Mouse (Mus musculus) lung, postnatal 0 days (tissue): ENCODE data around the gene Iqcg. TPM values are rescaled to one million over a fixed set of nuclear protein-coding genes. Genes with fewer than 3 reads are reported as not detected.

Source experiments
- ATAC-seq: fragments of 200-750 bp; cut with Nextera tagmentation; 2 replicates; pipeline ENCODE4 v1.8.0; 2017; ENCODE audit warnings: moderate library complexity
- DNase-seq: peaks from one replicate; pipeline ENCODE4 v3.0.0-alpha.2; 2016; ENCODE audit warnings: low spot score
- H3K27ac ChIP-seq: fragments of 300-500 bp; sonication (generic); 2 replicates; pipeline ENCODE4 v1.5.1; 2014; ENCODE audit warnings: antibody characterized with exemption, mild to moderate bottlenecking, low read length, mixed read lengths
- H3K27me3 ChIP-seq: fragments of 300-500 bp; sonication (generic); replicated peaks from 2 replicates; pipeline ENCODE4 v1.6.1; 2014; ENCODE audit warnings: low read length, mixed read lengths; ENCODE audit not compliant: insufficient read depth
- H3K36me3 ChIP-seq: fragments of 300-500 bp; sonication (generic); 2 replicates; pipeline ENCODE4 v1.6.1; 2014; ENCODE audit warnings: low read length, mixed read lengths; ENCODE audit not compliant: insufficient read depth
- H3K4me1 ChIP-seq: fragments of 300-500 bp; sonication (generic); 2 replicates; pipeline ENCODE4 v1.6.1; 2014; ENCODE audit warnings: antibody characterized with exemption, low read depth, low read length, mixed read lengths; ENCODE audit not compliant: insufficient read depth
- H3K4me2 ChIP-seq: fragments of 300-500 bp; sonication (generic); replicated peaks from 2 replicates; pipeline ENCODE4 v1.6.1; 2014; ENCODE audit warnings: low read depth, mild to moderate bottlenecking, low read length, moderate library complexity, mixed read lengths
- H3K4me3 ChIP-seq: fragments of 300-500 bp; sonication (generic); 2 replicates; pipeline ENCODE4 v1.5.1; 2014; ENCODE audit warnings: low read depth, low read length
- H3K9ac ChIP-seq: fragments of 300-500 bp; sonication (generic); replicated peaks from 2 replicates; pipeline ENCODE4 v1.6.1; 2014; ENCODE audit warnings: low read depth, mild to moderate bottlenecking
- H3K9me3 ChIP-seq: fragments of 300-500 bp; sonication (generic); 2 replicates; pipeline ENCODE4 v1.6.1; 2016; ENCODE audit warnings: low read length, mixed read lengths
- CTCF ChIP-seq: IDR thresholded peaks from 2 replicates; pipeline ENCODE4 v1.5.1; 2016; ENCODE audit warnings: antibody characterized with exemption, mild to moderate bottlenecking
- EP300 ChIP-seq: IDR thresholded peaks from 2 replicates; pipeline ENCODE4 v1.6.1; 2016; ENCODE audit warnings: antibody characterized with exemption, mild to moderate bottlenecking, control low read depth
- whole genome bisulfite sequencing: fragments of 180-500 bp; shearing (Covaris S2); extraction: QIAGEN DNeasy Blood & Tissue Kit; methylation state at CpG from one replicate; pipeline ENCODE4 v1.1.7; 2014; 5-methylcytosine and 5-hydroxymethylcytosine counted together
- microRNA counts: library from miRNA; unstranded; fragments of <30 nt; microRNA quantifications from one replicate; lab custom pipeline; 2015
- microRNA-seq: library from miRNA; unstranded; fragments of <30 nt; microRNA quantifications from one replicate; pipeline ENCODE4, GENCODE M21; 2016
- polyA plus RNA-seq: library from polyadenylated mRNA; unstranded; fragments of >200 nt; fragmentation: Nextera tagmentation; extraction: Ambion mirVana; gene quantifications from 2 replicates; pipeline ENCODE4 v1.2.1, GENCODE M21; 2015

Iqcg gene
- polyA plus RNA-seq, 1 experiment from 2014 or later, result 6.0 TPM

GRCm38 (mm10) chr16:32981405-32981804, 74.6 kb downstream of the Iqcg start:
- TF ChIP-seq CTCF (no peak), EP300 (no peak)
- ATAC-seq (no peak), DNase-seq (no peak)
- no peak overlapping the region for H3K4me3 ChIP-seq
- H3K36me3 ChIP-seq, result peaks cover 13% of the 10 kb centered on the region; the same call in 1 of the 2 replicates
- no peaks in the 10 kb centered on the region for H3K4me1 ChIP-seq
- no peak overlapping the region for H3K27ac ChIP-seq
- no peak overlapping the region for H3K4me2 ChIP-seq
- no peaks in the 10 kb centered on the region for H3K9me3 ChIP-seq
- H3K9ac ChIP-seq, result no peak overlapping the region
- no peaks in the 10 kb centered on the region for H3K27me3 ChIP-seq
- WGBS, result 84% methylated on average over 4 of the region's 4 CpGs

- H3K4me3 ChIP-seq, result no peak overlapping the region
- ATAC-seq, result no peak
- no peak overlapping the region for H3K27ac ChIP-seq
- H3K36me3 ChIP-seq, result peaks cover 18% of the 10 kb centered on the region; the same call in 1 of the 2 replicates
- H3K27me3 ChIP-seq, result no peaks in the 10 kb centered on the region
- WGBS, result 78% methylated on average over 1 of the region's 1 CpGs
- TF ChIP-seq EP300, result no peak
- TF ChIP-seq CTCF, result no peak
- DNase-seq, result no peak
- no peaks in the 10 kb centered on the region for H3K4me1 ChIP-seq
- no peaks in the 10 kb centered on the region for H3K9me3 ChIP-seq
- H3K4me2 ChIP-seq, result no peak overlapping the region
- H3K9ac ChIP-seq, result no peak overlapping the region
Observed at GRCm38 (mm10) chr16:32980227-32980626, 75.8 kb downstream of the Iqcg start.

GRCm38 (mm10) chr16:32973047-32973446, 83.0 kb downstream of the Iqcg start:
- H3K4me1 ChIP-seq, result no peaks in the 10 kb centered on the region
- no peak for TF ChIP-seq EP300
- no peak for TF ChIP-seq CTCF
- ATAC-seq, result no peak
- DNase-seq, result no peak
- no peak overlapping the region for H3K4me2 ChIP-seq
- peaks cover 23% of the 10 kb centered on the region for H3K36me3 ChIP-seq
- whole genome bisulfite sequencing, result 64% methylated on average over 2 of the region's 2 CpGs
- no peak overlapping the region for H3K9ac ChIP-seq
- no peaks in the 10 kb centered on the region for H3K9me3 ChIP-seq
- no peak overlapping the region for H3K27ac ChIP-seq
- H3K4me3 ChIP-seq, result no peak overlapping the region
- no peaks in the 10 kb centered on the region for H3K27me3 ChIP-seq

DNA sequence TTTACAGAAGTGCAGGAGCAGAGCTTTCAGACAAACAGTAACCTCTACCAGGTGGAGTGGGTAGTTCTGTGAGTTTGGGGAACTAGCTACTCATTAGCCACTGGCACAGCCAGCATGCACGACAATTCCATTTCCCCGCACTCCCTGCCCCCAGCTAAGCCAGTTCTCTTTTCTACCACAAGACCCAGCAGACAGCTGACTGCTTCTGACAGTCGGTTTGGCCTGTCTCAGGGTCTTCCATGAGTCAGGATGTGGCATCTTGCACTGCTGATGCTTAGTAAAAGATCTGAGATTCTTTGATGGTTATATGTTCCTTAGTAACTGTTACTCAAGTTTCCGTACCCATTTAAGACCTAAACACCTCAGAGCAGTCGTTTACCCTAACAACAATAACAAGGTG, 83.5 kb downstream of the Iqcg start:
- WGBS, result 66% methylated on average over 5 of the region's 5 CpGs
- DNase-seq, result no peak
- H3K9me3 ChIP-seq, result no peaks in the 10 kb centered on the region
- H3K27ac ChIP-seq, result no peak overlapping the region
- H3K4me2 ChIP-seq, result no peak overlapping the region
- H3K4me1 ChIP-seq, result no peaks in the 10 kb centered on the region
- H3K36me3 ChIP-seq, result peaks cover 23% of the 10 kb centered on the region
- H3K9ac ChIP-seq, result no peak overlapping the region
- no peaks in the 10 kb centered on the region for H3K27me3 ChIP-seq
- no peak overlapping the region for H3K4me3 ChIP-seq
- TF ChIP-seq EP300, result no peak
- TF ChIP-seq CTCF, result no peak
- no peak for ATAC-seq

MicroRNA genes within 50 kb of the gene (microRNA counts, 519-probe panel; counts per million panel counts)
- microRNA mmu-miR-1947 (lab: Ali Mortazavi, UCI), result not detected

Small RNA genes lying within 50 kb of the gene (microRNA-seq; reads per million reads assigned to microRNA genes)
- gene Gm22231, result not detected
- 3.4 reads per million, percentile 9 among the genes with 10 or more reads in this experiment for gene Mir1947

Other genes starting within 250 kb of the Iqcg start
- 2.1 and 3.0 TPM in 2 replicates for gene Smbd1, start 245.7 kb downstream of the Iqcg start, polyA plus RNA-seq
- gene Fyttd1, start 178.7 kb downstream of the Iqcg start, polyA plus RNA-seq, result 63.5 and 70.1 TPM in 2 replicates
- 12.9 and 13.3 TPM in 2 replicates for gene Rubcn, start 178.5 kb downstream of the Iqcg start, polyA plus RNA-seq
- 15.7 and 17.3 TPM in 2 replicates for gene Lrch3, start 142.1 kb downstream of the Iqcg start, polyA plus RNA-seq
- 641 and 670 TPM in 2 replicates for gene Rpl35a, start 235 bp upstream of the Iqcg start, polyA plus RNA-seq
- 1.1 TPM in 2 replicates for gene Lmln, start 6.3 kb upstream of the Iqcg start, polyA plus RNA-seq
- gene Osbpl11, start 128.9 kb upstream of the Iqcg start, polyA plus RNA-seq, result 12.6 and 13.6 TPM in 2 replicates
- gene Snx4, start 195.2 kb upstream of the Iqcg start, polyA plus RNA-seq, result 121 and 135 TPM in 2 replicates